Mouse (Mus musculus): Measurements from ENCODE around the gene Trafd1. TPM values are rescaled to one million over a fixed set of nuclear protein-coding genes. Genes with fewer than 3 reads are reported as not detected.
"Not testable (repeated sequence)": the region's sequence is repeated elsewhere in the genome, so short reads cannot be mapped to it uniquely, and the experiment has no call there.

Gene Trafd1
- polyA plus RNA-seq, 1 experiment from 2014 or later: 81.0 TPM

DNA sequence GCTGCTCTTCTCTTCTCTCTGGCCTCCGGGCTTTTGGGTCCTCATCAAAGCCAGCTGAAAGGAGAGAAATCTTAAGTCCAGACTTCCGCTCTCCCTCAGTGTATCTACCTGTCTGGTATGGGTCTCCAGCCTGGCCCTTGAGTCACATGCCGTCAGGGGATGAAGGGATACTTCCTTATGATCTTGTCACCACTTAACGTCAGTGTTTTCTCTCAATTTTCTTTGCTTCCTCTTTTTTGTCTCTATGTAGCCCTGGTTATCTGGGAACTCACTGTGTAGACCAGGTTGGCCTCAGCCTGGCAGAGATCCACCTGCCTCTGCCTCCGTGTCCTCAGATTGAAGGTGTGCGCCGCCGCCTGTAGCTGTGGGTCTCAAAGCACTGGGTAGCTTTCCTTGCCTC lies 41.4 kb downstream of the Trafd1 start:
- Histone ChIP-seq H3K9me3 (no peaks in the 10 kb centered on the region), H3K4me3 (no peak overlapping the region), H3K4me1 (peaks cover 12% of the 10 kb centered on the region; the same call in 1 of the 2 replicates), H3K36me3 (peaks cover 79% of the 10 kb centered on the region), H3K4me2 (replicated peaks) (no peak overlapping the region), H3K27me3 (no peaks in the 10 kb centered on the region), H3K27ac (no peak overlapping the region), H3K9ac (no peak overlapping the region)
- no peak for ATAC-seq (ENCODE audit: insufficient number of reproducible peaks, insufficient read depth, low FRiP score, low TSS enrichment)
- 91% methylated on average over 8 of the region's 8 CpGs for WGBS

DNA sequence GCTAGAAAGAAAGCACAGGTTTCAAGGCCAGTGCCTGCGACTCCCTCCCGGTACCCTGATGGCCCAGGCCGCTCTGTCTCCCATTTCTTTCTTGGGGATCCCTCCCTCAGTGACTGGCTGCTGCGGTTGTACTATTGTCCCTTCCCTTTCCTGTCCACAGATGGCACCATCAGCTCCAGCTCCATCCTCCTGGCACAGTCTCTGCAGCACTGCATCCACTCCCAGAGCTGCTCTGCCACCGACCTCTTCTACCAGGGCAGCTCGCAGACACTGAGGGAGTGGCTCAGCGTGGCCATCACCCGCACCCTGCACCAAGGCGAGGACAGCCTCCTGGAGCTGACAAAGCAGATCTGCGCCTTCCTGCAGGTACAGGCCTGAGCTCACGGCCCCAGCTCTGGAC lies 42.9 kb downstream of the Trafd1 start:
- H3K27ac ChIP-seq: no peak overlapping the region
- 89% methylated on average over 11 of the region's 11 CpGs for WGBS
- ATAC-seq (ENCODE audit: insufficient number of reproducible peaks, insufficient read depth, low FRiP score, low TSS enrichment): no peak

DNA sequence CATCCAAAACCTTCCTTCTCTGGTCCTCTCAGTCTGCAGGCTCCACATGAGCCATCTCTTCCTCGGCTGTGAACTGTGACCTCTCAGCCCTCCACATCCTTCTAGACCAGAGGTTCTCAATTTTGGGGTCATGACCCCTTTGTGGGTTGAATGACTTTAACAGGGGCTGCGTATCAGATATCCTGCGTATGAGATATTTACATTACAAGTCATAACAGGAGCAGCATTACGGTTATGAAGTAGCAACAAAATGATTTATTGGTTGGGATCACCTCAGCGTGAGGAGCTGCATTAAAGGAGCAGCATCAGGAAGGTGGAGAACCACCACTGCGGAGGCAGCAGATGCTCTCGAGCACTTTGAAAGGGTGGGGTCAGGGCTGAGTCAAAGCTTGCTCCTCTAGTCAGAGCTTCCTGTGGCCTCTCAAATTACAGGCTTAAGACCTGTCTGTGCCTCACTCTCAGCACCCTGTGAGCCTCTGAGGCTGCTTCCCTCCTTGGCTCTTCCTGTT lies 44.4 kb downstream of the Trafd1 start:
- Histone ChIP-seq H3K4me1 (peaks cover 12% of the 10 kb centered on the region; the same call in 1 of the 2 replicates), H3K9me3 (no peaks in the 10 kb centered on the region), H3K27me3 (no peaks in the 10 kb centered on the region), H3K4me3 (no peak overlapping the region), H3K27ac (0 out of 2 replicates have a peak overlapping the region, but pooled peaks have one; percentile 11), H3K36me3 (peaks cover 86% of the 10 kb centered on the region), H3K4me2 (replicated peaks) (no peak overlapping the region), H3K9ac (no peak overlapping the region)
- ATAC-seq (ENCODE audit: insufficient number of reproducible peaks, insufficient read depth, low FRiP score, low TSS enrichment): peak; percentile 49; the same call in 1 of the 2 replicates
- 11% methylated on average over 7 of the region's 7 CpGs for WGBS

More for the DNA sequence above, 42.9 kb downstream of the Trafd1 start:
- Histone ChIP-seq H3K9ac (no peak overlapping the region), H3K4me1 (peaks cover 12% of the 10 kb centered on the region; the same call in 1 of the 2 replicates), H3K36me3 (peaks cover 80% of the 10 kb centered on the region), H3K4me2 (replicated peaks) (no peak overlapping the region), H3K9me3 (no peaks in the 10 kb centered on the region), H3K4me3 (no peak overlapping the region), H3K27me3 (no peaks in the 10 kb centered on the region)

DNA sequence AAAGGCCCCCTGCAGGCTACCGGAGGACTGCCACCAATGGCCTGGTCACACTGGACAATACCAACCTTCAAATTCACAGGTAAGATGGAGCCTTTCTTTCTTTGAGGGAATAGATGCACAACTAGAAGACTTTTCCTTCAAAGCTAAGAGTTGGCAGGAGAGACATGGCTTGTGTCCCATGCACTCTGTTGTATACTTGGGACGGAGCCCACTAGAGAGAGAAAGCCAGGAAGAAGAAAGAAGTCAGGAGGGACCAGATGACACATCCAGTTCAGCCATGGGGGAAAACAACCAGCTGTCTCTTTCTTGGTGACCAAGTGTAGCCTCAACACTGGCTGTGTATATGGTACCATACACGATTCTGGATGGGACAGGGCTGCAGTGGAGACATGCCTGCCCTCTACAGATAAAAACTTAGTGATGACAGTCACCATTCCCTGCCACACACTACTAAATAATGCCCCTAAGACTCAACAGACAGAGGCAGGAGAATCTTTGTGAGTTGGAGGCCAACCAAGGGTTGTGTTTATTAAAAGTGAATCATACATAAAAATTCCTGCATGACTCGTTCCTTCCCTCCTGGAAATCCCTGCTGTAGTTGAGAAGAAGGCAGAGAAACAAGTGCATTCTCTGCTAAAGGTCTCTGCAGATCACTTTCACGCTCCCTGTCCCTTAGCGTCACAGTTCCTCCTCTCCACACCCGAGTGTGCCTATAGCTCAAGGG lies 45.8 kb downstream of the Trafd1 start:
- H3K4me3 ChIP-seq: no peak overlapping the region
- 89% methylated on average over 7 of the region's 7 CpGs for WGBS
- no peak for ATAC-seq (ENCODE audit: insufficient number of reproducible peaks, insufficient read depth, low FRiP score, low TSS enrichment)
- H3K4me1 ChIP-seq: peaks cover 12% of the 10 kb centered on the region; the same call in 1 of the 2 replicates
- no peak overlapping the region for H3K27ac ChIP-seq
- no peaks in the 10 kb centered on the region for H3K27me3 ChIP-seq
- no peak overlapping the region for H3K4me2 ChIP-seq (replicated peaks)
- no peaks in the 10 kb centered on the region for H3K9me3 ChIP-seq
- peaks cover 85% of the 10 kb centered on the region for H3K36me3 ChIP-seq
- H3K9ac ChIP-seq: no peak overlapping the region

DNA sequence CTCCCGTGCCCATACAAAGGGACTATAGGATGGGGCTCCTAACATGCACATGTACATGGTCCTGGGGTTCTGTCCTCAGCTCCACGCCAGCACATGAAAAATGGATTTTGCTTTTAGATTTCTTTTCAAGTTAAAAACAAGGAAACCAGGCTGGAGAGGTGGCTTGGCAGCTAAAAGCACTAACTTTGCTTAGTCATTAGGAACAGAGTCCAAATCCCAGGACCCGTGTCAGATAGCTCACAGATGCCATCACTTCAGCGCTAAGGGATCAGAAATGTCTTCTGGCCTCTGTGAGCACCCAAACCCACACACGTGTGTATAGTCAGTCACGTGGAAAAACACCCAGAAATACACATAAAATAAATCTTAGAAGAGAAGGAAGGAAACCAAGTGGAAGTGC lies 48.7 kb downstream of the Trafd1 start:
- no peaks in the 10 kb centered on the region for H3K9me3 ChIP-seq
- H3K27me3 ChIP-seq: no peaks in the 10 kb centered on the region
- no peak overlapping the region for H3K4me3 ChIP-seq
- no peak overlapping the region for H3K9ac ChIP-seq
- H3K4me1 ChIP-seq: peaks cover 12% of the 10 kb centered on the region; the same call in 1 of the 2 replicates
- no peak overlapping the region for H3K27ac ChIP-seq
- ATAC-seq (ENCODE audit: insufficient number of reproducible peaks, insufficient read depth, low FRiP score, low TSS enrichment): no peak
- peaks cover 83% of the 10 kb centered on the region for H3K36me3 ChIP-seq
- WGBS: 91% methylated on average over 6 of the region's 6 CpGs
- H3K4me2 ChIP-seq (replicated peaks): no peak overlapping the region

DNA sequence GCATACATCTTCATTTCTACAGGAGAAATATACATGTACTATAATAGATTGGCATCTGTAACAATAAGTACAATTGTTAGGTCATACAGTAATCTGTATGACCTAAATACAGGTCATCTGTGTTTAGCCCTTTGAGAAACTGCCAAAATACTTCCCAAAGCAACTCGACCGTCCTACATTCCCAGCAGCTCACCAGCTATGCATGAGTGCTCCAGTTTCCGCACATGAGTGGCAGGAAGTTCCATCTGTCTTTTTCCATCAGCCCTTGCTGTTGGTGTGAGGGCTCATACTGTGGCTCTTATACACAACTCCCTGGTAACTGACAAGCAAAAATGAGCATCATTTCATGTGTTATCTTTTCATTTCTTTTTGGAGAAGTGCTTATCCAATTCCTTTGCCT lies 49.4 kb downstream of the Trafd1 start:
- Histone ChIP-seq H3K9ac (no peak overlapping the region), H3K4me3 (no peak overlapping the region), H3K27me3 (no peaks in the 10 kb centered on the region), H3K27ac (no peak overlapping the region), H3K4me1 (peaks cover 8% of the 10 kb centered on the region; the same call in 1 of the 2 replicates), H3K9me3 (no peaks in the 10 kb centered on the region), H3K4me2 (replicated peaks) (no peak overlapping the region), H3K36me3 (peaks cover 89% of the 10 kb centered on the region)
- no peak for ATAC-seq (ENCODE audit: insufficient number of reproducible peaks, insufficient read depth, low FRiP score, low TSS enrichment)
- WGBS: 79% methylated on average over 3 of the region's 3 CpGs

DNA sequence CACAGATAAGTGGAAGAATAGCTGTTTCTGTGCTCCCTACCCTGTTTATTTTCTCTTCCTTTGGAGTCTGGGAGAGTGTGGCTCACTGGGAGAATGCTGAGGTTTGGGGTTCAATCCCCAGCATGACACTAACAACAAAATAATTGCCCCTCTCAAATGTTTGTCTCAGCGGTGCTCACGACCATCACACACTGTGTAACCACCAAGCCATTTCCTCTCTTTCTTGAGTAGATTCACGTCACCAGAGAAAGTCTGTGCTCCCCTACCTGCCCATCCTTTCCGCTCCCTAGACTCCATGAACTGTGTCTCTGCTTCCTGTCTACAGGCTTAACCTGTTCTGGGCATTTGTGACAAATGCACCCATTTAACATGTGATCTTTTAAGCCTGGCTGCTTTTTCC lies 50.0 kb downstream of the Trafd1 start:
- Histone ChIP-seq H3K27me3 (no peaks in the 10 kb centered on the region), H3K4me1 (0 out of 2 replicates have a peak, but pooled peaks cover 2% of the 10 kb centered on the region), H3K27ac (no peak overlapping the region), H3K36me3 (peaks cover 91% of the 10 kb centered on the region), H3K4me2 (replicated peaks) (no peak overlapping the region), H3K4me3 (no peak overlapping the region), H3K9me3 (no peaks in the 10 kb centered on the region), H3K9ac (no peak overlapping the region)
- WGBS: 86% methylated on average over 4 of the region's 4 CpGs
- ATAC-seq (ENCODE audit: insufficient number of reproducible peaks, insufficient read depth, low FRiP score, low TSS enrichment): no peak

DNA sequence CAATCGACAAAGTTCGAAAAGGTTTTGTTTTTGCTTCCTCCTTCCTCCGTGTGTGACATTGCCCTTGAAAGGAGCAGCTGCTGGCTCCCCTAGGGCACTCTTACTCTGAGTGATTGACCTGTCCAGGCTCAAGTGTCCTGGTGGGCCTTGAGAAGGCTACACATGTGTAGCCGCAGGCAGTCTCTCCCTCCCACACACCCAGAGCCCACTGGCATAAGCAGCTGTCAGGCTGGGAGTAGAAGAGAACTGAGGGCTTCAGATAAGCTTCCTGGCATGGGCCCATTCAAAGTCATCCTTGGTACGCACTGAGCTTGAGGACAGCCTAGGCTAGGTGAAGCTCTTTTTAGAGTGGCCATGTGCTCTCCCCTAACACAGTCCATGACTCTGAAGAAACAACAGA lies 51.0 kb downstream of the Trafd1 start:
- Histone ChIP-seq H3K4me2 (replicated peaks) (no peak overlapping the region), H3K9ac (no peak overlapping the region), H3K4me1 (no peaks in the 10 kb centered on the region), H3K9me3 (no peaks in the 10 kb centered on the region), H3K27ac (no peak overlapping the region), H3K27me3 (no peaks in the 10 kb centered on the region), H3K36me3 (peaks cover 86% of the 10 kb centered on the region), H3K4me3 (no peak overlapping the region)
- no peak for ATAC-seq (ENCODE audit: insufficient number of reproducible peaks, insufficient read depth, low FRiP score, low TSS enrichment)
- 85% methylated on average over 5 of the region's 5 CpGs for WGBS

DNA sequence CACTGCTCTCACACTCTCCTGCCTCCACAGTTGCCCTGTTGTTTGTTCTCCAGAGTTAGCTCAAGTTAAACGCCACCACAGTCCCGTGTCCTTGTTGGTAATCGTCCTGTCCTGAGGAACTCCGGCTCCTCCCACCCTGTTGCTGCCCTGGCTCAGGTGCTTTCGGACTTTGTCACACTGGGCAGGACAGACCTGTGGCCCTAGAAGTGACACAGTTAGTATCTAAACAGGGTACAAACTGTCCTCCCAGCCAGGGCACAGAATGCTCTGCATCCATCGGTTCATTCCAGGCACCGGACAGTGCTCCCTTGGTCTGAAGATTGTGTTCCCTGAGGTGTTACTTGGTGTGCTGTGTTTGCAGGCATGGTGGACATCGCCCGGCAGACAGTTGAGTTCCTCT lies 51.5 kb downstream of the Trafd1 start:
- Histone ChIP-seq H3K9ac (no peak overlapping the region), H3K4me1 (no peaks in the 10 kb centered on the region), H3K9me3 (no peaks in the 10 kb centered on the region), H3K27ac (no peak overlapping the region), H3K4me3 (no peak overlapping the region), H3K36me3 (peaks cover 86% of the 10 kb centered on the region), H3K27me3 (no peaks in the 10 kb centered on the region), H3K4me2 (replicated peaks) (no peak overlapping the region)
- no peak for ATAC-seq (ENCODE audit: insufficient number of reproducible peaks, insufficient read depth, low FRiP score, low TSS enrichment)
- 92% methylated on average over 9 of the region's 9 CpGs for WGBS

DNA sequence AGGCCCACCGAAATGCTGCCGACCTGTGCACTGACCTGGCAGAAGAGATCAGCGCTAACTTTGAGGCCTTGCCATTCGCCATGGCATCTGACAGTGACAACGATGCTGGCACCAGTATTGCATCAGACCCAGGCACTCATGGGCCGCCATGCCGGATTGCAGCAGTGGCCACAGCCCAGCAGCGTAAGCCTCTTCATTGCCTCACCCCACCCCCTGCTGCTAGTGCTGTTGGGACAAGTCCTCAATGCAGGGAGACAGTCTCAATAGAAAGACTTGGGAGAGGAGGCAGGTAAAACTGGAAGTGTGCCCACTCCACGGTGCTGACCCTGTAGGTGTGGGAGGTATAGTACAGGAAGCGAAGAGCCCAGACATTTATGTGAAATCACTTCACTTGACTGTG lies 53.7 kb downstream of the Trafd1 start:
- H3K4me2 ChIP-seq (replicated peaks): no peak overlapping the region
- no peak overlapping the region for H3K9ac ChIP-seq
- H3K27ac ChIP-seq: no peak overlapping the region
- no peak overlapping the region for H3K4me3 ChIP-seq
- ATAC-seq (ENCODE audit: insufficient number of reproducible peaks, insufficient read depth, low FRiP score, low TSS enrichment): no peak
- no peaks in the 10 kb centered on the region for H3K4me1 ChIP-seq
- H3K9me3 ChIP-seq: no peaks in the 10 kb centered on the region
- 96% methylated on average over 10 of the region's 10 CpGs for WGBS
- H3K36me3 ChIP-seq: peaks cover 78% of the 10 kb centered on the region
- no peaks in the 10 kb centered on the region for H3K27me3 ChIP-seq

DNA sequence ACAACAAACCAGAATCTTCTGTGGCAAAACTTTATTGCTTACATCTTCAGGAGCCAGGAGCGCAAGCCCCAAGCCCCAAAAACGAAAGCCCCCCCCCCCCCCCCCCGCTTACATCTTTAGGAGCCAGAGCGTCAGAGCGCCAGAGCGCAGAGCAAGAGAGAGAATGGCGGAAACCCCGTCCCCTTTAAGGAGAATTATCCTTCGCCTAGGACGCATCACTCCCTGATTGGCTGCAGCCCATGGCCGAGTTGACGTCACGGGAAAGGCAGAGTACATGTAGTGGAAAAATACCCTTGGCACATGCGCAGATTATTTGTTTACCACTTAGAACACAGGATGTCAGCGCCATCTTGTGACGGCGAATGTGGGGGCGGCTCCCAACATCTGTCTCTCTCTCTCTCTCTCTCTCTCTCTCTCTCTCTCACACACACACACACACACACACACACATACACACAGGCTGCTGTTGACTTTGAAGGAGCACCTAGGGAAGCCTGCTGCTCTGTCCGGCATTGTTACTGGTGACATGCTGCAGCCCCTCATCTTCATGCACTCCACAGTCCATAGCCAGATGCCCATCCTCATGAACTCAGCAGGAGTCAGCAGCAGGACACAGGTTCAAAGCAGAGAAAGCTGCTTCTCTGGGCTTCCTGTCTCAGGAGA lies 55.1 kb downstream of the Trafd1 start:
- H3K4me1 ChIP-seq; ATAC-seq (ENCODE audit: insufficient number of reproducible peaks, insufficient read depth, low FRiP score, low TSS enrichment); H3K27me3 ChIP-seq; H3K9me3 ChIP-seq; H3K9ac ChIP-seq: not testable (repeated sequence)
- WGBS: 64% methylated on average over 14 of the region's 19 CpGs
- Histone ChIP-seq H3K36me3 (peaks cover 79% of the 10 kb centered on the region), H3K4me3 (peak overlapping the region; percentile 18; the same call in 1 of the 2 replicates), H3K27ac (peak overlapping the region; percentile 37; the same call in 1 of the 2 replicates), H3K4me2 (replicated peaks) (peak overlapping the region; percentile 31; the same call in 1 of the 2 replicates)
